Mouse (Mus musculus) liver, adult 10 weeks (tissue): Measurements from ENCODE around the gene Rfpl4. TPM values are rescaled to one million over a fixed set of nuclear protein-coding genes. Genes with fewer than 3 reads are reported as not detected.

Experiments
- polyA plus RNA-seq: library from polyadenylated mRNA; stranded (reverse); fragments of 350-450 nt; fragmentation: Illumina TruSeq; extraction: RNeasy Lipid Tissue Mini Kit (QIAGEN cat#74804); gene quantifications from one replicate; pipeline ENCODE4 v1.2.3, GENCODE M21; 2014; ENCODE audit warnings: low read depth, low replicate concordance

The Rfpl4 gene
- polyA plus RNA-seq, result not detected

DNA sequence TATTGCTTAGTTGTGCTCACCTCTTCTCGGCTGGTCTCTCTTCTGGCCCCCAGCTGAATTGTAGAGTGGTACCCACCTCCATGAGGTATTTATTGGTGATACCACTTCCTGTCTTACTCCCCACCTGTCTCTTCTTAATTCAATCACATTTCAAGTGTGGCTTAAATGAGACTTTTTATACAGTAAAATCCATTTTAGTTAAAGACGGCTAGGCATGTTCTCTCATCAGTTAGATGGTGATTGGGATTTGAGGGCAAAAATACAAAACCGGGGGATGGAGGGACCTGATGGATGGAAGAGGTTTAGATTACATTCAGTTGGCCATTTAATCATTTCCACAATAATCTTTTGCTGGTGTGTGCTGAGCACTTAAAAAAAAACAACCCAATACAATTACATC lies at the start of gene Rfpl4:
Rfpl4 (minus strand) TSS at position 101 of the 400 bp plus-strand sequence.

DNA sequence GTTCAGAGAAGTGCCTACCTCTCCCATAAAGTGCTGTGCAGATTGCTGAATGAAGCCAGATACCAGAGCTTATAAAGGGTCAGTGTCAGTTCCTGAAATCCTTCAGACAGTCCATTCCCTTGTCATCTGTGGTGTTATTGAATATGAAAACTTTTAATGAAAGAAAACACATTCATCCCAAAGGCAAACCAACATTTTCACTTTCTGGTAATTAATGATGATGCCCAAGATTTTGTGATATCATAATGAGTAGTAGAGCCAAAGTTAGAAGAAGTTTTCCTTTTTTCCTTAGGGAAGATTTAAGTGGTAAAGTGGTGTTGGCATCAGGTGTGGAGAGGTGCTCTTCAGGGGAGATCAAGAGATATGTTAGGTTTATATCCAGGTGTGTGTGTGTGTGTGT lies 32.8 kb upstream of the Rfpl4 start, which contains the start of gene Vmn1r55:
Vmn1r55 (minus strand) TSS at position 101 of the 400 bp plus-strand sequence.

DNA sequence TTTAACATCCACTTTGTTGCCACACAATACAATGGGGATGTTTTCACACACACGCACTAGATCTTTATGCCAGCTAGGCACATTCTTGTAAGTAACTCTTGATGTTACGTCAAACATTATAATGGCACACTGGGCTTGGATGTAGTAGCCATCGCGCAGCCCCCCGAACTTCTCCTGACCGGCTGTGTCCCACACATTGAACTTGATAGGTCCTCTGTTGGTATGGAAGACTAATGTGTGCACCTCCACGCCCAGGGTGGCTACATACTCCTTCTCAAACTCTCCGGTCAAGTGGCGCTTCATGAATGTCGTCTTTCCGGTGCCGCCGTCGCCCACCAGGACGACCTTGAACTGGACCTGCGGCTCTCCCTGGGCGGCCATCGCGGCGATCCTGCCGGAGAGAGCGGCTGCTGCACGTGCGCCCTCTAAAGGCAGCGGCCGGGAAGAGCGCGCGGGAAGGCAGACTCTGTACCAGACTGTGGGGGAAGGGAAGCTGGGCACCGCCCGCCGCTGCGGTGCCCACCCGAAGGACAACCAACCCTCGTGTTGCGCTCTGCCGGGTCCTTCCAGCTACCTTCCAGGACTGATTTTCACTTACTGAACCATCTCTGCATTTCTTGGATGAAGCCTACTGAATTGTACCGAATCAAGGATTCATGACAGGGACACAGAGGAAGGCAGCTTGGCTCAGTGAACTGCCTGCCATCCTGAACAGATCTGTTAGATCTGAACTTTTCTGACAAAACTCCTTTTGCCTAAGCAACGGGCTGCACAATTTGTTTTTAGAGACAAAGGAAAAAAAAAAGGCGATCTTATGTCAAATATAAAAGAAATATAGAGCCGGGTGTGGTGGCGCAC lies 9.0 kb upstream of the Rfpl4 start, which contains the start of gene Rasl2-9:
Rasl2-9 (minus strand) TSS at position 402 of the 858 bp plus-strand sequence.

GRCm38 (mm10) chr7:5080010-5080751 lies 36.6 kb downstream of the Rfpl4 start, which contains the start of gene Epn1:
TSS of gene Epn1 (plus strand) at chr7:5080235.

DNA sequence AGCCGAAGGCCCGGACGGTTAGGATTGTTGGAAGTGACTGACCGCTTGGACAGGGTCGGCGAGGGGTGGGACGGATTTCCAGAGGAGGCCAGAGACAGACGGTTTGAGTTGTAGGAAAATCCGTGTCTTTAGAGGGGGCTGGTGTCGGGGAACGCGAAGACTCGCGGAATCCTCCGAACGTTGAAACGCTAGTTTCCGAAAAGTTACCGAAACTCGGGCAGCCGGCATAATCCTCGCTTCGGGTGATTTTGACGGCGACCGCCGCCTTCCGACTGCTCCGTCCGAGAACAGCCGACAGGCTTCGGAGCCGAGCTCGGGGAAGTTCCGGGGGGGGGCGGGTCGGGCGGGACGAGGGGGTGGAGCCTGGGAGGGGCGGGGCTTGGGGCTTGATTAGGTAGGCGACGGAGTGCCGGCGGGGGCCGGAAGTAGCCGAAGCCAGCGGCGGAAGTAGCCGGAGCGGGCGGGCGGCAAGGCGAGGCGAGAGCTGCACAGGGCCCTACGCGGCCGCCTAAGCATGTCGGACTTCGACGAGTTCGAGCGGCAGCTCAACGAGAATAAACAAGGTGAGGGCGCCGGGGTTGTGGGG lies 54.9 kb downstream of the Rfpl4 start, which contains the start of gene U2af2:
U2af2 (plus strand) TSS at position 370 of the 586 bp plus-strand sequence.

Other genes starting within 250 kb of the Rfpl4 start
- 5.4 TPM for gene Isoc2b, start 246.7 kb downstream of the Rfpl4 start, polyA plus RNA-seq
- 4.8 TPM for gene Isoc2a, start 239.8 kb downstream of the Rfpl4 start, polyA plus RNA-seq
- not detected for gene Gm36210, start 210.4 kb downstream of the Rfpl4 start, polyA plus RNA-seq
- gene Zfp628, start 201.7 kb downstream of the Rfpl4 start, polyA plus RNA-seq, result not detected
- not detected for gene Nat14, start 194.9 kb downstream of the Rfpl4 start, polyA plus RNA-seq
- not detected for gene Ssc5d, start 191.2 kb downstream of the Rfpl4 start, polyA plus RNA-seq
- gene Sbk2, start 152.5 kb downstream of the Rfpl4 start, polyA plus RNA-seq, result not detected
- gene Sbk3, start 145.8 kb downstream of the Rfpl4 start, polyA plus RNA-seq, result not detected
- gene Zfp579, start 120.8 kb downstream of the Rfpl4 start, polyA plus RNA-seq, result 6.3 TPM
- 0.58 TPM for gene Zfp524, start 102.5 kb downstream of the Rfpl4 start, polyA plus RNA-seq
- gene Fiz1, start 102.3 kb downstream of the Rfpl4 start, polyA plus RNA-seq, result 7.7 TPM
- gene Gm44973, start 101.5 kb downstream of the Rfpl4 start, polyA plus RNA-seq, result not detected
- gene Zfp865, start 96.6 kb downstream of the Rfpl4 start, polyA plus RNA-seq, result 2.7 TPM
- gene Ccdc106, start 96.4 kb downstream of the Rfpl4 start, polyA plus RNA-seq, result not detected
- 0.85 TPM for gene 4632433K11Rik, start 82.8 kb downstream of the Rfpl4 start, polyA plus RNA-seq
- 1.9 TPM for gene Zfp784, start 78.5 kb downstream of the Rfpl4 start, polyA plus RNA-seq
- gene Zfp580, start 65.4 kb downstream of the Rfpl4 start, polyA plus RNA-seq, result not detected
- 9.5 TPM for gene U2af2, start 54.8 kb downstream of the Rfpl4 start, polyA plus RNA-seq
- gene Epn1, start 36.7 kb downstream of the Rfpl4 start, polyA plus RNA-seq, result 4.5 TPM
- 1.2 TPM for gene Rasl2-9, start 9.0 kb upstream of the Rfpl4 start, polyA plus RNA-seq
- not detected for gene Vmn1r55, start 32.7 kb upstream of the Rfpl4 start, polyA plus RNA-seq
- not detected for gene Vmn1r56, start 79.8 kb upstream of the Rfpl4 start, polyA plus RNA-seq
- not detected for gene Vmn1r57, start 101.5 kb upstream of the Rfpl4 start, polyA plus RNA-seq
- not detected for gene Gm5065, start 233.6 kb upstream of the Rfpl4 start, polyA plus RNA-seq
- not detected for gene Nlrp2, start 234.1 kb upstream of the Rfpl4 start, polyA plus RNA-seq